Mouse (Mus musculus): ENCODE measurements around the gene Lhx6.
A peak's percentile ranks its signal among the peaks of the same experiment; 100 is the strongest.

Gene Lhx6

GRCm38 (mm10) chr2:36092748-36093147 is 12.5 kb downstream of the Lhx6 start:
- no peak for DNase-seq

- DNase-seq: peak; percentile 80
These were observed 14.1 kb downstream of the Lhx6 start for GRCm38 (mm10) chr2:36090853-36091741.

- no peak for DNase-seq
These were observed 16.0 kb downstream of the Lhx6 start for GRCm38 (mm10) chr2:36089190-36089589.

DNA sequence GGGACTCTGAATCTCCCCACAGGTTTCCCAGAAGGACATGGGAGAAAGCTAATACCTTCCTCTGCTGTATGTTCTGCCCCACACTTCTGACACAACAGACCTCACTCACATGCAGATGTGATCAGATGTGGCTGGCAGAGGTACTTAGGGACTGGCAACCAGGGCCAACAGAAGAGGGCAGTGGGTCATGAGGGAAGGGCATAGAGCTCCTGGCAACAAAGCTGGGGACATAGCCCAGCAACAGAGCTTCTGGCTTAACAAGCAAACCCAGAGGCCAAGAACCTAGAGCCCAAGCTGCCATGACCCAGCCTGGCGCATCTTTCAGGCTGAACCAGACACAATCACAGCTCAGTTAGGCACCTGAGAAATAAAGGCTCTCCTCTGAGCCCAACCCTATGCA is 20.2 kb downstream of the Lhx6 start:
- no peak for DNase-seq

- DNase-seq: no peak
These were observed 22.2 kb downstream of the Lhx6 start for GRCm38 (mm10) chr2:36082802-36083580.

DNA sequence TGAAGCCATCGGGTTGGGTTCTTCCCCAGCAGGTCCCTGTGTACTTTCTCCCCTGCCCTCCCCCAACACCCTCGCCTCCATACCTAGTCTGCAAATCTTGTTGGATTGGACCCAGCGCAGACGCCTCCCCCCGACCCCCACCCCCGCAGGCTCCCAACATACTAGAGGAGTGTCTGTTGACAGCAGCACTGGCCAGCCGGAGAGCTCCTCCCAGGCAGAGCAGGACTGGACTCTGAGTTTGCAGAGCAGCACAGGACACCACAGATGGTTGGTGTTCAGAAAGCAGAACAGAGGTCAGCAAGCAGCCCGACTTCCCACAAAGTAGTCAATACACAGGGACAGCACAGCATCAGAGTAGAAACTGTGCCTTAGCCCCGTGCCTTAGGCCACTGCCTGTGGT is 23.8 kb downstream of the Lhx6 start:
- no peak for DNase-seq

- DNase-seq: no peak
These were observed 27.9 kb downstream of the Lhx6 start for GRCm38 (mm10) chr2:36077160-36077761.

DNA sequence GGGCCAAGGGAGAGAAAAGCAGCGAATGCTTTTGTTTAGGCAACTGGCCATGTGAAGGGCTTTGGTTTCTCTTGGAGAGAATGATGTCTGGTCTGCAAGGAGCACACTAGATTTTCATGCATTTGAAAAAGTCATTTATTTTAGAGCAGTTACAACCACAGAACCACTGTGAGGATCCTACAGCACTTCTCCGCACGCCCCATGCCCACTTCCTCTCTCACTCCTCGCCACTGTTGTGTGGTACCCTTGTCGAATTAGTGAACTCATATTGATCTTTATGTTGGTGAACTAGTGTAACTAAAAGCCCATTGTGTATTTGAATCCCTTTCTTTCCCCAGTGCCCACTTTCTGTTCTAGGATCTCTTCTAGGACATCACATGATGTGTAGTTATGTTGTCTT is 30.0 kb downstream of the Lhx6 start:
- DNase-seq: no peak

- DNase-seq: no peak
These were observed 31.4 kb downstream of the Lhx6 start for GRCm38 (mm10) chr2:36073781-36074180.

DNA sequence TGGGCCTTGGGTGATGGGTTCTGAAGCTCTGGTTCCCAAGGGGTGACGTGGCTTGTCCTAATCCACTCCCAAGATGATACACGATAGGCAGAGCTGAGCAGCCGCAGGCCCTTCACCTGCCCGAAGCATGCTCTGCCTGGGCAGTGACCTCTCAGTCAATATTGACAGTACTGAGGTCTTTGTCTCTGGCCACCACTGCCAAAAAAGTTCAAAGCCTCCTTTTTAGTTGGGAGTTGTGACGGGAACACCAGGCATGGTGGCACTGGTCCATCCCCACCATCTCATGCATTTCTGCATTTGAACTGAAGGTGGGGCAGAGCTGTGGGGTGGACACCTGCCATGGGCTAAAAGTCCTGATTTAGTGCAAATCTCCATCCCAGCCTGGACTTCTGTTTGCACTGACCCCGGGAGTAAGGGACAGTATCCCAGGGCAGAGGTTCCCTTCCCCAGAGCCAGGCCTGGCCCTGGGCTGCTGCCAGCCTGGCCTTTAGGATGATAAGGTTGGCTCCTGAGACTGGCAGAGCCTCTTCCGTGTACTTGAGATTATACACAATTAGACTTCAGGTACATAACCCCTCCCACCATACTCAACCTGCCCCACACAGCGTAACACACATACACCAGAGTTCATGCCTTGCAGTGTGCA is 33.4 kb downstream of the Lhx6 start:
- no peak for DNase-seq

GRCm38 (mm10) chr2:36067132-36067531 is 38.1 kb downstream of the Lhx6 start:
- DNase-seq: no peak

DNA sequence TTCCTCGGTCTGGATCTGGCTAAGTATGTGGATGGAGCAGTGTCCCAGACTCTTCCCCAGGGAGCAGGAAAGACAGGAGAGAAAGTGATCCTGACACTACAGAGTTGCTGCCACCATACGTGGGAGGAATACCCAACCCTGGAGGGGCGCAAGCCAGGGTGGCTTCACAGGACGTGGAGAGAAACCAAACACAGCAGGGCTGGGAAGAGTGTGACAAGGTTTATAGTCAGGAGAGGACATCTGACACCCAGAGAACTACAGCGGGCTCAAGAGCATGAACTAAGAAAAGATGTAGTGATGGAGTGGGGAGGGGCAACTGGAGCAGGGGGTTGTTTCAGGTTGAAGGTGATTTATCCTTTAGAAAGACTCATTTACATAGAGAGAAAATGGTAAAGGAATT is 43.8 kb downstream of the Lhx6 start:
- DNase-seq: no peak

- DNase-seq: no peak
These were observed 49.0 kb downstream of the Lhx6 start for GRCm38 (mm10) chr2:36056248-36056647.

GRCm38 (mm10) chr2:36053249-36053648 is 52.0 kb downstream of the Lhx6 start:
- DNase-seq: no peak

DNA sequence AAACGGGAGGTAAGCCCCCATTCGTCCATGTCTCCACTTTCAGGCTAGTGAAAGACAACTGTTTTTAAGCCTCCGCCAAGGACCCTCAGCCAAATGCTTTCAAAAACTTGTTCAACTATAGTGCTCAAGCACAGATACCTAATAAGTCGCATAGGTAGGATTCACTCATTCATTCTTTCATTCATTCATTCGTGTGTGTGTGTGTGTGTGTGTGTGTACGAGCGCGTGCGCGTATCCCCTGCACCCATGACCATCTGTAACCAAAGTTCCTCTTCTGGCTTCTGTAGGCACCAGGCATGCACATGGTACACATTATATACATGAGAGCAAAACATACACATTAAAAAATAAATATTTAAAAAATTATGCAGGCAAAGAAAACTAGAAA is 55.6 kb downstream of the Lhx6 start:
- DNase-seq: no peak

GRCm38 (mm10) chr2:36048748-36049566 is 56.3 kb downstream of the Lhx6 start, which contains the start of the genes Ndufa8 and Morn5:
Ndufa8 (minus strand) TSS chr2:36049406.
Morn5 (plus strand) TSS chr2:36049458.
- DNase-seq: peak; percentile 99

GRCm38 (mm10) chr2:36048164-36048563 is 57.0 kb downstream of the Lhx6 start:
- DNase-seq: no peak

GRCm38 (mm10) chr2:36040872-36041271 is 64.3 kb downstream of the Lhx6 start:
- DNase-seq: no peak

DNA sequence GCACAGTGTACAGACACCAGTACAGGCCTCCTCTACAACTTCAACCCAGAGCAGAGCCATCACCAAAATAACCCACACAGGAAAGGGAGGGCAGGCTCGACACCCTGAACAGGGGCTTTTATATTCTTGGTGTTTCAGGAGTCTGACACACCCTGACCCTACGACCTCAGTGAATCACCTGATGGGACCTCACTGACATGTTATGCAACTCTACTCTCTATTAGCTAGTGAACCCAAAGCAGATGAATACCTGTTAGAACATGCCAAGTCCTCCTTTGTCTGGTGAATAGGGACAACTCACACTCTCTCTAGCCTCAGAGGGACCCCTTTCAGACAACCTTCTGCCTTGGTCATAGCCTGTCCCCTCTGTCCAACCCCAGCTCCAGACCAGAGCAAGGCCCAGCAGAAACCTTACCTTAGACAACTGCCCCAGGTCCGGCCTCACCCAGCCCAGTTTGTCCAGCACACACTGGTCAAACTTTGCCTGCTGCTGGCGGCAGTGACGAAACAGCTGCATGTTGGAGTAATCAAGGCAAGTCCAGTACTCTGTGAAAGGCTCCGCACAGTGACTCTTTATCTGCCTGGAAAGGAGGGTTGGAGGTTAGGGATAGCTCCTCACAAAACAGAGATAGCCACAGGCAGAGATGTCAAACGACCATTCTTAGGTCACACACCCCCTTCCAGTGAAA is 65.8 kb downstream of the Lhx6 start:
- DNase-seq: no peak

DNA sequence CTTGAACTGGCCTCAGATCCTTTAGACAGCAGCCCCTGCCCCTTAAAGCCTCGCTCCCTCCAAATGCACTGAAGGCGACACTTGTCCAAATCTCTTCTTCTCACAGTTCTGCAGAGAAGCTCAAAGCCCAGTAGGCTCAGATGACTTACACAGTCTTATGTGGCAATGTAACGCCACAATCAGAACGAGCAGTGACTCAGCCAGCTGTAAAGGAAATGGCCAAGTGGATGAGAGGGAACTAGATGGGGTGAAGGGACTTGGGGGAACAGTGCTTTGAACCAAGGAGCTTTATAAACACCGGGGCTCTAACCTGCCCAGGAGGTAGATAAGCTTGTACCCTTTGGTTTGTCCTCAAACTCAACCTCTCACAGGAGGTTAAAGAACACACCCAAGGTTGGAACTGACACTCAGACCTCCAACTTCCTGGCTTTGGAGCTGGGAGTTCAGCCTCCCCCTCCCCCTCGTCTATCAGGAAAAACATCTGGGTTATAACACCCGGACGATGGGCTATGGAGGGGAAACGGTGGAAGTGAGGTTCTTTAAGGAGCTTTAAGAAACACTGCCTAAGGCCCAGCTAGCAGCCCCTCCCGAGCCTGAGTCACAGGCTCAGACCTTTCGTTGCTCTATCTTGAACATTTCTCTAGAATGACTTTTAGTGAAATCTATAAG is 69.7 kb downstream of the Lhx6 start:
- DNase-seq: no peak

DNA sequence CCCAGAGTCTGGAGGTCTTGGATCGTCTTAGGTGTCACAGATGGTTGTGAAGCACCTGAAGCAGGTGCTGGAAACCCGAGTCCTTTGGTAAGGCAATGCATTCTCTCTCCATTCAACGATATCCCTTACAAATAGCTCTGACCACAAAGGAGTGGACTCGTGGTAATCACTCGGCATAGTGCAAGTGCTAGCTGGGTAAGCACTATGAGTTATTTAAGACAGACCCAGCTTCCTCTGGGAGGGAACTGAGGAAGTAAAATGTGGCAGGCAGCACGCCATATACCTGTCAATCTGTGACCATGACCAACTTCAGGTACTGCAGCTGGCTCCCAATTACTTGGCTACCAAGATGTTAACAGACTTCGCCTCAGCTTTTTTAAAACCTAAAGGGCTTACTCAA is 70.3 kb downstream of the Lhx6 start:
- no peak for DNase-seq
